Mouse (Mus musculus) lung, postnatal 4 days (tissue): ENCODE results near the gene Fank1.

ENCODE experiments used
- DNase-seq, 2 experiments: peaks; one replicate each; pipeline ENCODE4 v3.0.0; 2021

Fank1 gene

GRCm38 (mm10) chr7:133839546-133839945 lies 62.9 kb downstream of the Fank1 start:
- DNase-seq = no peak

GRCm38 (mm10) chr7:133842079-133842478 lies 65.4 kb downstream of the Fank1 start:
- DNase-seq = no peak

GRCm38 (mm10) chr7:133847175-133847574 lies 70.5 kb downstream of the Fank1 start:
- DNase-seq = peak; percentile 21 to 52

- peak in 1 of 2 experiments; percentile 43 for DNase-seq
Measured at GRCm38 (mm10) chr7:133848180-133848579, 71.5 kb downstream of the Fank1 start.

GRCm38 (mm10) chr7:133850735-133851134 lies 74.1 kb downstream of the Fank1 start:
- DNase-seq = no peak

- peak; percentile 58 to 79 for DNase-seq
Measured at GRCm38 (mm10) chr7:133856278-133856677, 79.6 kb downstream of the Fank1 start.

- no peak for DNase-seq
Measured at GRCm38 (mm10) chr7:133858506-133858905, 81.8 kb downstream of the Fank1 start.

- peak in 1 of 2 experiments; percentile 55 for DNase-seq
Measured at GRCm38 (mm10) chr7:133859548-133859947, 82.9 kb downstream of the Fank1 start.

- DNase-seq = no peak
Measured at GRCm38 (mm10) chr7:133862233-133862632, 85.6 kb downstream of the Fank1 start.

- DNase-seq = no peak
Measured at GRCm38 (mm10) chr7:133862723-133863122, 86.1 kb downstream of the Fank1 start.

GRCm38 (mm10) chr7:133863151-133863550 lies 86.5 kb downstream of the Fank1 start:
- DNase-seq = no peak

- no peak for DNase-seq
Measured at GRCm38 (mm10) chr7:133863684-133864083, 87.0 kb downstream of the Fank1 start.

- DNase-seq = no peak
Measured at GRCm38 (mm10) chr7:133870265-133870664, 93.6 kb downstream of the Fank1 start.

- no peak for DNase-seq
Measured at GRCm38 (mm10) chr7:133872701-133873100, 96.0 kb downstream of the Fank1 start.

- DNase-seq = no peak
Measured at GRCm38 (mm10) chr7:133876139-133876538, 99.5 kb downstream of the Fank1 start.

GRCm38 (mm10) chr7:133876646-133877342 lies 100.1 kb downstream of the Fank1 start:
- no peak for DNase-seq

- no peak for DNase-seq
Measured at GRCm38 (mm10) chr7:133879761-133880160, 103.1 kb downstream of the Fank1 start.

GRCm38 (mm10) chr7:133884759-133885431 lies 108.2 kb downstream of the Fank1 start:
- peak; percentile 51 to 78 for DNase-seq

GRCm38 (mm10) chr7:133888926-133889920 lies 112.6 kb downstream of the Fank1 start:
- no peak for DNase-seq

GRCm38 (mm10) chr7:133889986-133890385 lies 113.3 kb downstream of the Fank1 start:
- no peak for DNase-seq

GRCm38 (mm10) chr7:133891298-133891697 lies 114.6 kb downstream of the Fank1 start:
- no peak for DNase-seq

- no peak for DNase-seq
Measured at GRCm38 (mm10) chr7:133891796-133892195, 115.1 kb downstream of the Fank1 start.

GRCm38 (mm10) chr7:133899391-133899790 lies 122.7 kb downstream of the Fank1 start:
- DNase-seq = no peak
